Mouse (Mus musculus) ZHBTc4 (cell line): ENCODE data around the gene Srp68.

ENCODE experiments used
- DNase-seq: peaks from one replicate; pipeline ENCODE4 v3.0.0-alpha.2; 2011; ENCODE audit warnings: low read depth, low spot score

The Srp68 gene

GRCm38 (mm10) chr11:116247502-116248222 lies 26.4 kb downstream of the Srp68 start:
- peak; percentile 75 for DNase-seq

GRCm38 (mm10) chr11:116245616-116246015 lies 28.4 kb downstream of the Srp68 start:
- DNase-seq = no peak

- no peak for DNase-seq
These were observed 29.4 kb downstream of the Srp68 start for GRCm38 (mm10) chr11:116244580-116244979.

GRCm38 (mm10) chr11:116241744-116242235 lies 32.2 kb downstream of the Srp68 start:
- peak; percentile 27 for DNase-seq

GRCm38 (mm10) chr11:116239797-116240196 lies 34.2 kb downstream of the Srp68 start:
- DNase-seq = no peak

- peak; percentile 73 for DNase-seq
These were observed 36.1 kb downstream of the Srp68 start, which contains the start of gene Evpl for GRCm38 (mm10) chr11:116237742-116238395. TSS of gene Evpl (minus strand) at chr11:116238077.

- DNase-seq = no peak
These were observed 39.1 kb downstream of the Srp68 start for GRCm38 (mm10) chr11:116234901-116235300.

- peak; percentile 45 for DNase-seq
These were observed 41.6 kb downstream of the Srp68 start for GRCm38 (mm10) chr11:116232427-116232826.

GRCm38 (mm10) chr11:116228699-116229098 lies 45.3 kb downstream of the Srp68 start:
- no peak for DNase-seq

GRCm38 (mm10) chr11:116226414-116226813 lies 47.6 kb downstream of the Srp68 start:
- DNase-seq = peak; percentile 88

- DNase-seq = no peak
These were observed 51.3 kb downstream of the Srp68 start for GRCm38 (mm10) chr11:116222740-116223059.

- DNase-seq = peak; percentile 69
These were observed 51.9 kb downstream of the Srp68 start for GRCm38 (mm10) chr11:116221931-116222739.

- DNase-seq = peak; percentile 85
These were observed 54.1 kb downstream of the Srp68 start for GRCm38 (mm10) chr11:116219885-116220284.

- DNase-seq = no peak
These were observed 55.1 kb downstream of the Srp68 start for GRCm38 (mm10) chr11:116218737-116219400.

GRCm38 (mm10) chr11:116218263-116218662 lies 55.8 kb downstream of the Srp68 start:
- DNase-seq = no peak

- no peak for DNase-seq
These were observed 57.5 kb downstream of the Srp68 start for GRCm38 (mm10) chr11:116216549-116216948.

- DNase-seq = no peak
These were observed 58.0 kb downstream of the Srp68 start for GRCm38 (mm10) chr11:116215991-116216390.

- peak; percentile 89 for DNase-seq
These were observed 58.8 kb downstream of the Srp68 start for GRCm38 (mm10) chr11:116215181-116215580.

GRCm38 (mm10) chr11:116213877-116214510 lies 60.0 kb downstream of the Srp68 start:
- DNase-seq = no peak

- no peak for DNase-seq
These were observed 61.2 kb downstream of the Srp68 start for GRCm38 (mm10) chr11:116212847-116213246.

- DNase-seq = peak; percentile 46
These were observed 63.3 kb downstream of the Srp68 start for GRCm38 (mm10) chr11:116210696-116211095.
